Mouse (Mus musculus): ENCODE data around the gene Ccr6.

DNA sequence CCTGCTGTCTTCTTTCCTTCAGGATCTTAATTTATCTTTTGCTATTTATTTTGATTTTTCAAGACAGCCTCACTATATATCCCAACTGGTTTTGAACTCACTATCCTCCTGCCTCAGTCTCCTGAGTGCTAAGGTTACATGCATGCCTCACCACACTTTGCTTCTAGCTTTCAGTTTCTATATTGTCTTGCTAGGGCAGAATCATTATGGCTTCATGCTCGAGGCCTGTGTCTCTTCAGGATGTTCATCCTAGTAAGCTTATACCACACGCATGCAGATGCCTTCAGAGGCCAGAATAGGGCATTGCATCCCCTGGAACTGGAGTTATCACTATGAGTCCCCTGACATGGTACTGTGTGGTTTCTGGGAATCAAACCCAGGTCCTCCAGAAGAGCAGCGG is 19.1 kb downstream of the Ccr6 start:
- TF ChIP-seq EP300 (optimal IDR thresholded peaks at IDR 0.05): no peak
- TF ChIP-seq CTCF (IDR thresholded peaks at IDR 0.05; ENCODE audit: low read depth): no peak
